Mouse (Mus musculus) hindbrain, postnatal 0 days (tissue): ENCODE results near the gene Tfec. TPM values are rescaled to one million over a fixed set of nuclear protein-coding genes. Genes with fewer than 3 reads are reported as not detected.

ENCODE experiments used
- ATAC-seq: fragments of 200-750 bp; cut with Nextera tagmentation; 2 replicates; pipeline ENCODE4 v1.8.0; 2017; ENCODE audit warnings: mild to moderate bottlenecking, moderate TSS enrichment, moderate library complexity
- DNase-seq: peaks from one replicate; pipeline ENCODE4 v3.0.0-alpha.2; 2015; ENCODE audit warnings: low spot score
- H3K27ac ChIP-seq: fragments of 300-500 bp; sonication (generic); 2 replicates; pipeline ENCODE4 v1.5.1; 2014; ENCODE audit warnings: mild to moderate bottlenecking
- H3K27me3 ChIP-seq: fragments of 300-500 bp; sonication (generic); 2 replicates; pipeline ENCODE4 v1.6.1; 2014; ENCODE audit warnings: low read length, mixed read lengths; ENCODE audit not compliant: insufficient read depth
- H3K36me3 ChIP-seq: fragments of 300-500 bp; sonication (generic); 2 replicates; pipeline ENCODE4 v1.6.1; 2014; ENCODE audit warnings: low read length, mixed read lengths; ENCODE audit not compliant: insufficient read depth
- H3K4me1 ChIP-seq: fragments of 300-500 bp; sonication (generic); 2 replicates; pipeline ENCODE4 v1.6.1; 2014; ENCODE audit warnings: antibody characterized with exemption, low read length, mixed read lengths; ENCODE audit not compliant: insufficient read depth
- H3K4me2 ChIP-seq: fragments of 300-500 bp; sonication (generic); 2 replicates; pipeline ENCODE4 v1.6.1; 2014; ENCODE audit warnings: low read depth, mild to moderate bottlenecking, low read length, moderate library complexity, mixed read lengths
- H3K4me3 ChIP-seq: fragments of 300-500 bp; sonication (generic); 2 replicates; pipeline ENCODE4 v1.5.1; 2014; ENCODE audit warnings: low read length
- H3K9ac ChIP-seq: fragments of 300-500 bp; sonication (generic); replicated peaks from 2 replicates; pipeline ENCODE4 v1.6.1; 2014; ENCODE audit warnings: mild to moderate bottlenecking, low read length, moderate library complexity, mixed read lengths
- H3K9me3 ChIP-seq: fragments of 300-500 bp; sonication (generic); 2 replicates; pipeline ENCODE4 v1.6.1; 2016; ENCODE audit warnings: low read length, mixed read lengths
- CTCF ChIP-seq: IDR thresholded peaks from 2 replicates; pipeline ENCODE4 v1.5.1; 2016; ENCODE audit warnings: antibody characterized with exemption, control low read depth, low read depth
- WGBS: fragments of 180-500 bp; shearing (Covaris S2); extraction: QIAGEN DNeasy Blood & Tissue Kit; methylation state at CpG from one replicate; pipeline ENCODE4 v1.1.7; 2014; 5-methylcytosine and 5-hydroxymethylcytosine counted together
- polyA plus RNA-seq: library from polyadenylated mRNA; unstranded; fragments of >200 nt; fragmentation: Nextera tagmentation; extraction: Ambion mirVana; gene quantifications from 2 replicates; pipeline ENCODE4 v1.2.1, GENCODE M21; 2015
- total RNA-seq: library from RNA; depleted of rRNA; stranded (reverse); fragments of >200 nt; gene quantifications from 2 replicates; pipeline ENCODE4 v1.2.3, GENCODE M21; 2014; rRNA removed

Tfec gene
- total RNA-seq: 0.14 and 0.47 TPM in 2 replicates
- polyA plus RNA-seq: 0.23 TPM in 1 of 2 replicates, not detected in the other

- Histone ChIP-seq H3K36me3 (no peaks in the 10 kb centered on the region), H3K4me1 (no peaks in the 10 kb centered on the region), H3K9me3 (no peaks in the 10 kb centered on the region), H3K9ac (no peak within 1 kb of the TSS), H3K4me3 (no peak within 1 kb of the TSS), H3K27ac (no peak within 1 kb of the TSS), H3K27me3 (no peaks in the 10 kb centered on the region), H3K4me2 (no peak within 1 kb of the TSS)
- WGBS: 92% methylated on average over 7 of the region's 7 CpGs
- no peak for TF ChIP-seq CTCF
- ATAC-seq (no peak), DNase-seq (no peak)
Observed at GRCm38 (mm10) chr6:16898251-16898862, at the start of gene Tfec. Gene Tfec (minus strand): TSS chr6:16898441.

- Histone ChIP-seq H3K36me3 (no peaks in the 10 kb centered on the region), H3K4me3 (no peak overlapping the region), H3K27me3 (no peaks in the 10 kb centered on the region), H3K4me2 (no peak overlapping the region), H3K27ac (no peak overlapping the region), H3K9me3 (no peaks in the 10 kb centered on the region), H3K9ac (no peak overlapping the region), H3K4me1 (no peaks in the 10 kb centered on the region)
- ATAC-seq (no peak), DNase-seq (no peak)
- WGBS: 71% methylated on average over 3 of the region's 3 CpGs
- TF ChIP-seq CTCF: no peak
Observed at GRCm38 (mm10) chr6:16947837-16948236, 49.6 kb upstream of the Tfec start.

- DNase-seq (no peak), ATAC-seq (no peak)
- 87% methylated on average over 3 of the region's 3 CpGs for WGBS
- Histone ChIP-seq H3K9ac (no peak overlapping the region), H3K4me2 (no peak overlapping the region), H3K4me3 (no peak overlapping the region), H3K9me3 (no peaks in the 10 kb centered on the region), H3K4me1 (no peaks in the 10 kb centered on the region), H3K27me3 (no peaks in the 10 kb centered on the region), H3K36me3 (no peaks in the 10 kb centered on the region), H3K27ac (no peak overlapping the region)
- no peak for TF ChIP-seq CTCF
Observed at GRCm38 (mm10) chr6:16943513-16943912, 45.3 kb upstream of the Tfec start.

- H3K4me2 ChIP-seq: no peak overlapping the region
- WGBS: 56% methylated on average over 4 of the region's 4 CpGs
- no peak for DNase-seq
- no peak overlapping the region for H3K27ac ChIP-seq
- no peaks in the 10 kb centered on the region for H3K36me3 ChIP-seq
- ATAC-seq: no peak
- H3K9me3 ChIP-seq: no peaks in the 10 kb centered on the region
- no peak overlapping the region for H3K4me3 ChIP-seq
- H3K9ac ChIP-seq: no peak overlapping the region
- no peak for TF ChIP-seq CTCF
- H3K4me1 ChIP-seq: no peaks in the 10 kb centered on the region
- H3K27me3 ChIP-seq: no peaks in the 10 kb centered on the region
Observed at GRCm38 (mm10) chr6:16942433-16942832, 44.2 kb upstream of the Tfec start.

GRCm38 (mm10) chr6:16931059-16931458, 32.8 kb upstream of the Tfec start:
- Histone ChIP-seq H3K4me2 (no peak overlapping the region), H3K9ac (no peak overlapping the region), H3K9me3 (no peaks in the 10 kb centered on the region), H3K4me1 (no peaks in the 10 kb centered on the region), H3K36me3 (no peaks in the 10 kb centered on the region), H3K27ac (no peak overlapping the region), H3K27me3 (no peaks in the 10 kb centered on the region), H3K4me3 (no peak overlapping the region)
- no peak for TF ChIP-seq CTCF
- ATAC-seq: no peak
- 78% methylated on average over 6 of the region's 6 CpGs for WGBS
- no peak for DNase-seq

GRCm38 (mm10) chr6:16920111-16920656, 21.9 kb upstream of the Tfec start:
- Histone ChIP-seq H3K4me3 (no peak overlapping the region), H3K4me1 (no peaks in the 10 kb centered on the region), H3K9me3 (no peaks in the 10 kb centered on the region), H3K9ac (no peak overlapping the region), H3K27ac (no peak overlapping the region), H3K27me3 (no peaks in the 10 kb centered on the region), H3K4me2 (no peak overlapping the region), H3K36me3 (no peaks in the 10 kb centered on the region)
- DNase-seq (no peak), ATAC-seq (no peak)
- no peak for TF ChIP-seq CTCF
- 63% methylated on average over 2 of the region's 2 CpGs for WGBS

- no peak for TF ChIP-seq CTCF
- Histone ChIP-seq H3K4me1 (no peaks in the 10 kb centered on the region), H3K27me3 (no peaks in the 10 kb centered on the region), H3K27ac (no peak overlapping the region), H3K9ac (no peak overlapping the region), H3K4me3 (no peak overlapping the region), H3K36me3 (no peaks in the 10 kb centered on the region), H3K9me3 (no peaks in the 10 kb centered on the region), H3K4me2 (no peak overlapping the region)
- no peak for DNase-seq
- 85% methylated on average over 5 of the region's 5 CpGs for WGBS
- ATAC-seq: no peak
Observed at GRCm38 (mm10) chr6:16891819-16892218, 6.4 kb downstream of the Tfec start.
